Mouse (Mus musculus) kidney, postnatal 0 days (tissue): ENCODE results near the gene Mfsd8. TPM values are rescaled to one million over a fixed set of nuclear protein-coding genes. Genes with fewer than 3 reads are reported as not detected.

ENCODE experiments used
- ATAC-seq: fragments of 200-750 bp; cut with Nextera tagmentation; replicated peaks from 2 replicates; pipeline ENCODE4 v1.8.0; 2017; ENCODE audit warnings: low read depth, moderate number of reproducible peaks, moderate TSS enrichment, moderate library complexity; ENCODE audit not compliant: low FRiP score
- DNase-seq: peaks from one replicate; pipeline ENCODE4 v3.0.0-alpha.2; 2016; ENCODE audit warnings: low spot score
- H3K27ac ChIP-seq: fragments of 300-500 bp; sonication (generic); 2 replicates; pipeline ENCODE4 v1.5.1; 2014; ENCODE audit warnings: mild to moderate bottlenecking
- H3K27me3 ChIP-seq: fragments of 300-500 bp; sonication (generic); 2 replicates; pipeline ENCODE4 v1.6.1; 2014; ENCODE audit warnings: low read length, mixed read lengths; ENCODE audit not compliant: insufficient read depth
- H3K36me3 ChIP-seq: fragments of 300-500 bp; sonication (generic); 2 replicates; pipeline ENCODE4 v1.6.1; 2014; ENCODE audit warnings: low read length, mixed read lengths; ENCODE audit not compliant: insufficient read depth
- H3K4me1 ChIP-seq: fragments of 300-500 bp; sonication (generic); replicated peaks from 2 replicates; pipeline ENCODE4 v1.6.1; 2014; ENCODE audit warnings: antibody characterized with exemption, low read length, mixed read lengths; ENCODE audit not compliant: insufficient read depth
- H3K4me2 ChIP-seq: fragments of 300-500 bp; sonication (generic); 2 replicates; pipeline ENCODE4 v1.6.1; 2014; ENCODE audit warnings: mild to moderate bottlenecking, low read length, moderate library complexity, mixed read lengths
- H3K4me3 ChIP-seq: fragments of 300-500 bp; sonication (generic); replicated peaks from 2 replicates; pipeline ENCODE4 v1.5.1; 2014; ENCODE audit warnings: low read depth, low read length
- H3K9ac ChIP-seq: fragments of 300-500 bp; sonication (generic); 2 replicates; pipeline ENCODE4 v1.6.1; 2014; ENCODE audit warnings: low read depth, low read length
- H3K9me3 ChIP-seq: fragments of 300-500 bp; sonication (generic); replicated peaks from 2 replicates; pipeline ENCODE4 v1.6.1; 2016; ENCODE audit warnings: low read length, inconsistent platforms, mixed read lengths
- CTCF ChIP-seq: IDR thresholded peaks from 2 replicates; pipeline ENCODE4 v1.5.1; 2016; ENCODE audit warnings: antibody characterized with exemption, low read depth, mild to moderate bottlenecking, moderate library complexity
- WGBS: fragments of 180-500 bp; shearing (Covaris S2); extraction: QIAGEN DNeasy Blood & Tissue Kit; methylation state at CpG from one replicate; pipeline ENCODE4 v1.1.7; 2014; 5-methylcytosine and 5-hydroxymethylcytosine counted together
- polyA plus RNA-seq: library from polyadenylated mRNA; unstranded; fragments of >200 nt; fragmentation: Nextera tagmentation; extraction: Ambion mirVana; gene quantifications from 2 replicates; pipeline ENCODE4 v1.2.1, GENCODE M21; 2015

The Mfsd8 gene
- polyA plus RNA-seq, 1 experiment from 2014 or later: 7.6 TPM

GRCm38 (mm10) chr3:40798500-40798899 is 48.2 kb downstream of the Mfsd8 start:
- no peak overlapping the region for H3K4me3 ChIP-seq
- TF ChIP-seq CTCF: peak; percentile 69
- no peak overlapping the region for H3K4me2 ChIP-seq
- 43% methylated on average over 7 of the region's 7 CpGs for WGBS
- ATAC-seq (no peak), DNase-seq (peak; percentile 61)
- 0 out of 2 replicates have a peak, but pooled peaks cover 3% of the 10 kb centered on the region for H3K36me3 ChIP-seq
- no peaks in the 10 kb centered on the region for H3K4me1 ChIP-seq
- H3K27me3 ChIP-seq: no peaks in the 10 kb centered on the region
- H3K9ac ChIP-seq: no peak overlapping the region
- H3K9me3 ChIP-seq: no peaks in the 10 kb centered on the region
- no peak overlapping the region for H3K27ac ChIP-seq

DNA sequence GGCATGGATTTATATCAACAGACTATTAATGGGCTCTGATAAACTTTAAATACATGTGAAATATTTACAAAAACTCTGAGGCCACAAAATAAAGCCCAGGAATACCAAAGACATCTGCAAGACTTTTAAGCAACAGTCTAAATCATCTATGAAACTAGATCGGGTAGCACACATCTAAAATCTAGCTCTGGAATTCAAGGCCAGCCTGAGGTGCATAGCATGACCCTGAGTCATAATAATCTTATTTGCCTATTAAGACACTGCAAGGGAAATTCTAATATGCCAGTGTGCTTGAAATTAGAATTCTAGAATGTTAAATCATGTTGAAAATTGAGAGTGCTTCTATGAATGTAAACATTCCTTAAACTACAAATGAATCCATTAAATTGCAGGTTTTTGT is 48.6 kb downstream of the Mfsd8 start:
- no peaks in the 10 kb centered on the region for H3K27me3 ChIP-seq
- no peak for ATAC-seq
- no peak overlapping the region for H3K4me3 ChIP-seq
- 0 out of 2 replicates have a peak, but pooled peaks cover 3% of the 10 kb centered on the region for H3K36me3 ChIP-seq
- no peak overlapping the region for H3K4me2 ChIP-seq
- H3K9me3 ChIP-seq: no peaks in the 10 kb centered on the region
- H3K4me1 ChIP-seq: no peaks in the 10 kb centered on the region
- no peak overlapping the region for H3K9ac ChIP-seq
- WGBS: 55% methylated on average over 1 of the region's 1 CpGs
- TF ChIP-seq CTCF: no peak
- H3K27ac ChIP-seq: no peak overlapping the region
- no peak for DNase-seq

- Histone ChIP-seq H3K4me3 (no peak overlapping the region), H3K36me3 (no peaks in the 10 kb centered on the region), H3K9ac (no peak overlapping the region), H3K4me1 (no peaks in the 10 kb centered on the region), H3K27me3 (no peaks in the 10 kb centered on the region), H3K4me2 (no peak overlapping the region), H3K9me3 (no peaks in the 10 kb centered on the region), H3K27ac (no peak overlapping the region)
- ATAC-seq (no peak), DNase-seq (no peak)
- WGBS: 73% methylated on average over 2 of the region's 2 CpGs
- peak; percentile 15; the same call in 1 of the 2 replicates for TF ChIP-seq CTCF
Observed at GRCm38 (mm10) chr3:40793783-40794182, 52.9 kb downstream of the Mfsd8 start.

Other genes with a start within 250 kb of the Mfsd8 start
- 0.10 and 0.11 TPM in 2 replicates for gene Slc25a31, start 138.0 kb downstream of the Mfsd8 start, polyA plus RNA-seq
- gene Hspa4l, start 102.4 kb downstream of the Mfsd8 start, polyA plus RNA-seq: 9.9 and 10.3 TPM in 2 replicates
- gene Plk4, start 46.9 kb downstream of the Mfsd8 start, polyA plus RNA-seq: 24.7 and 29.7 TPM in 2 replicates
- gene Abhd18, start 84 bp upstream of the Mfsd8 start, polyA plus RNA-seq: 6.4 and 7.1 TPM in 2 replicates
- gene 1700034I23Rik, start 55.7 kb upstream of the Mfsd8 start, polyA plus RNA-seq: 0.09 TPM in 1 of 2 replicates, not detected in the other
- gene Larp1b, start 102.9 kb upstream of the Mfsd8 start, polyA plus RNA-seq: 25.6 and 26.3 TPM in 2 replicates
- gene Pgrmc2, start 236.2 kb upstream of the Mfsd8 start, polyA plus RNA-seq: 35.8 and 36.0 TPM in 2 replicates